Mouse (Mus musculus): ENCODE measurements around the gene Pan2.

Gene Pan2

GRCm38 (mm10) chr10:128336195-128336594, 33.1 kb downstream of the Pan2 start:
- in situ Hi-C loops (cut with MboI), result loop anchor here (10.0 kb wide), 1 partner anchor 119 kb away; the partner anchor contains the start of gene Smarcc2

- in situ Hi-C loops (cut with MboI), result loop anchor here (10.0 kb wide), 1 partner anchor 118 kb away; the partner anchor contains the start of gene Smarcc2
These were observed 33.5 kb downstream of the Pan2 start for GRCm38 (mm10) chr10:128336597-128336996.

- in situ Hi-C loops (cut with MboI), result loop anchor here (10.0 kb wide), 1 partner anchor 117 kb away; the partner anchor contains the start of gene Smarcc2
These were observed 34.4 kb downstream of the Pan2 start, which contains the start of gene Cs for GRCm38 (mm10) chr10:128337306-128338181. Gene Cs (plus strand): TSS chr10:128337734.

- in situ Hi-C loops (cut with MboI), result loop anchor here (10.0 kb wide), 1 partner anchor 116 kb away; the partner anchor contains the start of gene Smarcc2
These were observed 35.3 kb downstream of the Pan2 start for GRCm38 (mm10) chr10:128338415-128338814.

GRCm38 (mm10) chr10:128338948-128339347, 35.8 kb downstream of the Pan2 start:
- in situ Hi-C loops (cut with MboI), result loop anchor here (10.0 kb wide), 1 partner anchor 116 kb away; the partner anchor contains the start of gene Smarcc2

- in situ Hi-C loops (cut with MboI), result no loop called here
These were observed 37.1 kb downstream of the Pan2 start for GRCm38 (mm10) chr10:128340257-128340656.

GRCm38 (mm10) chr10:128343436-128343835, 40.3 kb downstream of the Pan2 start:
- in situ Hi-C loops (cut with MboI), result no loop called here

GRCm38 (mm10) chr10:128344568-128345275, 41.6 kb downstream of the Pan2 start:
- in situ Hi-C loops (cut with MboI), result no loop called here

- in situ Hi-C loops (cut with MboI), result no loop called here
These were observed 44.4 kb downstream of the Pan2 start for GRCm38 (mm10) chr10:128347541-128347940.

- in situ Hi-C loops (cut with MboI), result no loop called here
These were observed 55.7 kb downstream of the Pan2 start for GRCm38 (mm10) chr10:128358796-128359195.

GRCm38 (mm10) chr10:128359226-128359625, 56.1 kb downstream of the Pan2 start:
- in situ Hi-C loops (cut with MboI), result no loop called here

- in situ Hi-C loops (cut with MboI), result no loop called here
These were observed 58.7 kb downstream of the Pan2 start for GRCm38 (mm10) chr10:128361836-128362235.

- in situ Hi-C loops (cut with MboI), result no loop called here
These were observed 59.4 kb downstream of the Pan2 start for GRCm38 (mm10) chr10:128362568-128362967.

GRCm38 (mm10) chr10:128367899-128368401, 64.8 kb downstream of the Pan2 start:
- in situ Hi-C loops (cut with MboI), result no loop called here

GRCm38 (mm10) chr10:128368402-128369217, 65.5 kb downstream of the Pan2 start, which contains the start of gene Coq10a:
Gene Coq10a (minus strand): TSS chr10:128368997.
- in situ Hi-C loops (cut with MboI), result no loop called here

- in situ Hi-C loops (cut with MboI), result no loop called here
These were observed 66.0 kb downstream of the Pan2 start for GRCm38 (mm10) chr10:128369218-128369543.

GRCm38 (mm10) chr10:128369599-128369998, 66.5 kb downstream of the Pan2 start:
- in situ Hi-C loops (cut with MboI), result no loop called here

GRCm38 (mm10) chr10:128370021-128370420, 66.9 kb downstream of the Pan2 start:
- in situ Hi-C loops (cut with MboI), result no loop called here

- in situ Hi-C loops (cut with MboI), result no loop called here
These were observed 67.5 kb downstream of the Pan2 start for GRCm38 (mm10) chr10:128370601-128371000.
